ENCODE assay signal across 10 mouse cellular contexts in genomic region chr5:115520325-115520869, GRCm38 (mm10). TPM values are rescaled to one million over a fixed set of nuclear protein-coding genes. Genes with fewer than 3 reads are reported as not detected.
A peak's percentile ranks its signal among the peaks of the same experiment; 100 is the strongest.
DNase-seq lines count a peak whose midpoint lies in the region; ATAC-seq and TF ChIP-seq lines count a peak whose summit lies in the region.
"Had no signal": no experiment of that assay in that cellular context is flagged by ENCODE, and none has a peak within 500 bp of the region (broad histone marks: within the 10 kb centered on the region; RNA-seq: fewer than 3 reads in every experiment).

No protein-coding gene starts in this region.

- H3K4me3 ChIP-seq in cerebellum, adult 2 months (replicated peaks; ENCODE audit: insufficient read depth, low read depth, low read length): peak overlapping the region; percentile 2
- H3K4me3 ChIP-seq in neural tube, embryonic 13.5 days: no peak overlapping the region
- no peak overlapping the region for H3K4me3 ChIP-seq in stomach, embryonic 16.5 days (replicated peaks; ENCODE audit: low read length)
- H3K4me3 ChIP-seq: neural tube, embryonic 12.5 days had no signal

- ATAC-seq in cerebellum, adult (ENCODE audit: insufficient number of reproducible peaks, low FRiP score, low TSS enrichment): no peak
- ATAC-seq in neural tube, embryonic 13.5 days (ENCODE audit: low read depth): no peak
- ATAC-seq in stomach, embryonic 16.5 days (ENCODE audit: insufficient read depth, low FRiP score): no peak
- no peak for ATAC-seq in erythroblast, adult 5-6 weeks (replicated peaks; ENCODE audit: low FRiP score, poor library complexity, severe bottlenecking)

- WGBS in cerebellum, adult 2 months: 15% methylated on average over 21 of the region's 21 CpGs
- 77% methylated on average over 21 of the region's 21 CpGs for WGBS in neural tube, embryonic 13.5 days
- WGBS in stomach, embryonic 16.5 days: 51% methylated on average over 21 of the region's 21 CpGs

- no peak overlapping the region for H3K9ac ChIP-seq in neural tube, embryonic 13.5 days
- peak overlapping the region; percentile 43 for H3K9ac ChIP-seq in stomach, embryonic 16.5 days (ENCODE audit: low read length)
- H3K9ac ChIP-seq: neural tube, embryonic 12.5 days had no signal

- no peak for TF ChIP-seq CTCF in cerebellum, adult 2 months (IDR thresholded peaks at IDR 0.05; ENCODE audit: borderline replicate concordance, insufficient read depth, low read depth, low read length)

- TF ChIP-seq POLR2A in cerebellum, adult 2 months (IDR thresholded peaks at IDR 0.05; ENCODE audit: borderline replicate concordance, insufficient read depth, low read length): no peak

- 0 out of 2 replicates have a peak, but pooled peaks cover 6% of the 10 kb centered on the region for H3K36me3 ChIP-seq in neural tube, embryonic 13.5 days
- H3K36me3 ChIP-seq in stomach, embryonic 16.5 days (ENCODE audit: control insufficient read depth, insufficient read depth, low read length): no peaks in the 10 kb centered on the region

- DNase-seq in cerebellum, adult 2 months: peak; percentile 64
- no peak for DNase-seq in neural tube, embryonic 10.5 days (ENCODE audit: extremely low spot score, low spot score)
- peak; percentile 60 to 87 for DNase-seq in kidney, postnatal 25 days
- DNase-seq in layer of hippocampus, adult 11-12 months (ENCODE audit: low spot score): no peak

- H3K27ac ChIP-seq in cerebellum, adult 2 months (ENCODE audit: insufficient read depth, low read length): peak overlapping the region; percentile 57
- peak overlapping the region; percentile 52; the same call in 1 of the 2 replicates for H3K27ac ChIP-seq in neural tube, embryonic 13.5 days (replicated peaks)
- peak overlapping the region; percentile 79 for H3K27ac ChIP-seq in stomach, embryonic 16.5 days (ENCODE audit: low read length)
- H3K27ac ChIP-seq: neural tube, embryonic 12.5 days had no signal

- no peaks in the 10 kb centered on the region for H3K27me3 ChIP-seq in cerebellum, adult 2 months (ENCODE audit: control insufficient read depth, insufficient read depth, low read length)
- H3K27me3 ChIP-seq in neural tube, embryonic 13.5 days: no peaks in the 10 kb centered on the region
- H3K27me3 ChIP-seq in stomach, embryonic 16.5 days (ENCODE audit: control insufficient read depth, insufficient read depth, low read length): no peaks in the 10 kb centered on the region
- H3K27me3 ChIP-seq: neural tube, embryonic 12.5 days had no signal

- no peak overlapping the region for H3K4me2 ChIP-seq in neural tube, embryonic 13.5 days
- peak overlapping the region; percentile 4; the same call in 1 of the 2 replicates for H3K4me2 ChIP-seq in stomach, embryonic 16.5 days (ENCODE audit: low read depth, low read length)
- H3K4me2 ChIP-seq: neural tube, embryonic 12.5 days had no signal

- H3K4me1 ChIP-seq in cerebellum, adult 2 months (ENCODE audit: control insufficient read depth, insufficient read depth, low read length): peaks cover 62% of the 10 kb centered on the region
- H3K4me1 ChIP-seq in neural tube, embryonic 13.5 days (replicated peaks): peaks cover 31% of the 10 kb centered on the region
- H3K4me1 ChIP-seq in stomach, embryonic 16.5 days (ENCODE audit: control insufficient read depth, insufficient read depth, low read length): peaks cover 58% of the 10 kb centered on the region

- H3K9me3 ChIP-seq in neural tube, embryonic 13.5 days: no peaks in the 10 kb centered on the region
- no peaks in the 10 kb centered on the region for H3K9me3 ChIP-seq in stomach, embryonic 16.5 days (replicated peaks; ENCODE audit: control insufficient read depth, low read length)
- H3K9me3 ChIP-seq: neural tube, embryonic 12.5 days had no signal

RNA-seq across cellular contexts. Expression of gene Pxn, which starts 13.9 kb away (rescaled TPM):
- polyA plus RNA-seq in cerebellum, adult 2 months (2012; rRNA removed): 194 and 240 TPM in 2 replicates
- polyA plus RNA-seq in neural tube, embryonic 13.5 days (2015; fragmentation: Nextera tagmentation; extraction: Ambion mirVana): 26.5 and 26.6 TPM in 2 replicates
- 41.9 and 44.5 TPM in 2 replicates for polyA plus RNA-seq in stomach, embryonic 16.5 days (2015; fragmentation: Nextera tagmentation; extraction: Ambion mirVana)
- 18.8 and 38.5 TPM in 2 replicates for total RNA-seq in erythroblast, adult 5-6 weeks (2015; ENCODE audit: low replicate concordance)
- 14.8 and 57.5 TPM in 2 replicates for total RNA-seq in erythroblast, adult 5-6 weeks (2017; ENCODE audit: low replicate concordance)

RNA-seq across cellular contexts. Expression of gene Sirt4, which starts 35.9 kb away (rescaled TPM):
- polyA plus RNA-seq in cerebellum, adult 2 months (2012; rRNA removed): 114 and 122 TPM in 2 replicates
- 26.8 and 33.0 TPM in 2 replicates for polyA plus RNA-seq in neural tube, embryonic 13.5 days (2015; fragmentation: Nextera tagmentation; extraction: Ambion mirVana)
- polyA plus RNA-seq in stomach, embryonic 16.5 days (2015; fragmentation: Nextera tagmentation; extraction: Ambion mirVana): 24.4 and 28.0 TPM in 2 replicates
- 3.1 and 5.9 TPM in 2 replicates for total RNA-seq in erythroblast, adult 5-6 weeks (2015; ENCODE audit: low replicate concordance)
- 0.60 and 2.0 TPM in 2 replicates for total RNA-seq in erythroblast, adult 5-6 weeks (2017; ENCODE audit: low replicate concordance)

RNA-seq across cellular contexts. Expression of gene Rplp0, which starts 38.9 kb away (rescaled TPM):
- polyA plus RNA-seq in cerebellum, adult 2 months (2012; rRNA removed): 478 and 485 TPM in 2 replicates
- 767 and 869 TPM in 2 replicates for polyA plus RNA-seq in neural tube, embryonic 13.5 days (2015; fragmentation: Nextera tagmentation; extraction: Ambion mirVana)
- polyA plus RNA-seq in stomach, embryonic 16.5 days (2015; fragmentation: Nextera tagmentation; extraction: Ambion mirVana): 1,450 and 1,538 TPM in 2 replicates
- total RNA-seq in erythroblast, adult 5-6 weeks (2015; ENCODE audit: low replicate concordance): 681 and 822 TPM in 2 replicates
- 339 and 478 TPM in 2 replicates for total RNA-seq in erythroblast, adult 5-6 weeks (2017; ENCODE audit: low replicate concordance)

RNA-seq across cellular contexts. Expression of gene Gcn1l1, which starts 44.7 kb away (rescaled TPM):
- polyA plus RNA-seq in cerebellum, adult 2 months (2012; rRNA removed): 39.3 and 40.9 TPM in 2 replicates
- polyA plus RNA-seq in neural tube, embryonic 13.5 days (2015; fragmentation: Nextera tagmentation; extraction: Ambion mirVana): 36.5 and 39.3 TPM in 2 replicates
- polyA plus RNA-seq in stomach, embryonic 16.5 days (2015; fragmentation: Nextera tagmentation; extraction: Ambion mirVana): 33.6 and 35.1 TPM in 2 replicates
- 9.4 and 10.9 TPM in 2 replicates for total RNA-seq in erythroblast, adult 5-6 weeks (2015; ENCODE audit: low replicate concordance)
- total RNA-seq in erythroblast, adult 5-6 weeks (2017; ENCODE audit: low replicate concordance): 14.2 and 21.3 TPM in 2 replicates

RNA-seq across cellular contexts. Expression of gene Pla2g1b, which starts 54.3 kb away (rescaled TPM):
- polyA plus RNA-seq in cerebellum, adult 2 months (2012; rRNA removed): not detected in 2 replicates
- 0.95 TPM in 1 of 2 replicates, not detected in the other for polyA plus RNA-seq in neural tube, embryonic 13.5 days (2015; fragmentation: Nextera tagmentation; extraction: Ambion mirVana)
- 16.6 and 20.5 TPM in 2 replicates for polyA plus RNA-seq in stomach, embryonic 16.5 days (2015; fragmentation: Nextera tagmentation; extraction: Ambion mirVana)
- not detected in 2 replicates for total RNA-seq in erythroblast, adult 5-6 weeks (2015; ENCODE audit: low replicate concordance)
- total RNA-seq in erythroblast, adult 5-6 weeks (2017; ENCODE audit: low replicate concordance): not detected in 2 replicates
- total RNA-seq: common myeloid progenitor, adult 5-6 weeks had no signal
- polyA plus RNA-seq: neural tube, embryonic 12.5 days had no signal

Comparison
In these comparisons a context has a peak if more than half of its experiments do, and no peak if none do; other contexts are left out.
1. DNase-seq: peak in cerebellum, adult 2 months (2 of 2) and kidney, postnatal 25 days (2 of 2); none in neural tube, embryonic 10.5 days (single experiment) and layer of hippocampus, adult 11-12 months (single experiment).
2. Peak in every context shown above with its lines, with median percentiles within 50 percentile points of each other: H3K27ac ChIP-seq.